Mouse (Mus musculus) ES-Bruce4 (cell line): ENCODE results near the gene Cntn2.

Experiments used
- CTCF ChIP-seq: IDR thresholded peaks from one replicate; pipeline ENCODE4 v1.8.1; 2011; ENCODE audit warnings: low read depth, low read length
- POLR2A ChIP-seq: IDR thresholded peaks from one replicate; pipeline ENCODE4 v1.8.1; 2011; ENCODE audit warnings: low read length; ENCODE audit not compliant: insufficient read depth

GRCm38 (mm10) chr1:132576845-132577244 is 33.8 kb upstream of the Cntn2 start:
- TF ChIP-seq POLR2A: no peak
- no peak for TF ChIP-seq CTCF
